8 mouse cellular contexts compared by ENCODE assay signal in the genomic region with DNA sequence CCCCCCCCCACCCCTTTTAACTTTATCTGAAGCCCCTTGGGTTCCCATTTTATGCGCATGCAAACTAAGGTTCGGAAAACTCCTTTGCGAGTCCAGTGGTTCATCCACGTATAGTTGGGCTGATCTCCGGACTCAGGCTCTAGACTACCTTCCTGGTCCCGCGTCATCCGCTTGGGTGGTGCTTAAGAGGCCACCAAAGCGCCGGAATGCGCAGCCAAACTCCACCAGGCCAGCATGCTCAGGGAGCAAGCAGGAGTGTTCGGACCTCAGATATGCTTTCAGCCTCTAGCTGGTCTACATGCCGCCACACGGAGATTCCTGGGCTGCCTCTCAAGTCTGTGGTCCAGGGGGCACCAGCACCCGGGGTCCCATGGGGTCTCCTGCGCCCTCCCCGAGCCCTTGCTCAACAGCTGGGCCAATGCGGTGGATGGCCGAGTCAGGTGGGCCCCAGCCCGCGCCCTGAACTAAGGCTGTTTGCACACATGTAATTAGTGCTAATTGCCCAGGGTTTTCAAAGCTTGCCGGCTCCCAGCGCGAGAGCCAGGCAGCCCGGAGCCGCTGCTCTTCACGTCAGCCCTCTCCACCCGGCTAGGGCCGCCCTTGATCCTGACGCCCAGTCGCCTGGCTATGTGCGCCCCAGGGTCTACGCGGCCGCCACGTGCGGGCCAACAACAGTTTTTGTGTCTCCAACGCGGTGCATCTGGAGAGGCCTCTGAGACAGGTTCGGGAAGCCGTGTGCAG.
DNase-seq lines count a peak whose midpoint lies in the region; ATAC-seq lines count a peak whose summit lies in the region.
"Had no signal": no experiment of that assay in that cellular context is flagged by ENCODE, and none has a peak within 500 bp of the region (broad histone marks: within the 10 kb centered on the region; RNA-seq: fewer than 3 reads in every experiment).

No protein-coding gene starts in this region.

- H3K4me2 ChIP-seq in forebrain, embryonic 14.5 days (ENCODE audit: low read length): peak overlapping the region; percentile 48
- H3K4me2 ChIP-seq in liver, embryonic 15.5 days: peak overlapping the region; percentile 60

- no peak overlapping the region for H3K27ac ChIP-seq in forebrain, embryonic 14.5 days (ENCODE audit: low read depth, low read length)
- H3K27ac ChIP-seq in liver, embryonic 15.5 days (replicated peaks): no peak overlapping the region
- H3K27ac ChIP-seq: macrophage had no signal

- ATAC-seq in forebrain, embryonic 14.5 days: peak; percentile 61
- no peak; the same call in 1 of the 2 replicates for ATAC-seq in liver, embryonic 15.5 days (ENCODE audit: insufficient read depth)

- no peaks in the 10 kb centered on the region for H3K36me3 ChIP-seq in forebrain, embryonic 14.5 days (ENCODE audit: control insufficient read depth, insufficient read depth, low read length)
- H3K36me3 ChIP-seq in liver, embryonic 15.5 days (replicated peaks): no peaks in the 10 kb centered on the region

- peaks cover 9% of the 10 kb centered on the region; the same call in 1 of the 2 replicates for H3K4me1 ChIP-seq in forebrain, embryonic 14.5 days (ENCODE audit: control insufficient read depth, insufficient read depth, low read length)
- H3K4me1 ChIP-seq in liver, embryonic 15.5 days (replicated peaks): peaks cover 36% of the 10 kb centered on the region

- 2% methylated on average over 41 of the region's 41 CpGs for WGBS in forebrain, embryonic 14.5 days
- 24% methylated on average over 41 of the region's 41 CpGs for WGBS in liver, embryonic 15.5 days (ENCODE audit: insufficient replicate concordance)

- H3K4me3 ChIP-seq in forebrain, embryonic 14.5 days (ENCODE audit: low read depth, low read length): peak overlapping the region; percentile 20
- peak overlapping the region; percentile 27 for H3K4me3 ChIP-seq in liver, embryonic 15.5 days (replicated peaks)

- H3K9me3 ChIP-seq in forebrain, embryonic 14.5 days (replicated peaks; ENCODE audit: control insufficient read depth, low read length): no peaks in the 10 kb centered on the region
- H3K9me3 ChIP-seq in liver, embryonic 15.5 days (replicated peaks): no peaks in the 10 kb centered on the region

- H3K27me3 ChIP-seq in forebrain, embryonic 14.5 days (replicated peaks; ENCODE audit: control insufficient read depth, insufficient read depth, low read length): peaks cover 62% of the 10 kb centered on the region
- peaks cover 51% of the 10 kb centered on the region for H3K27me3 ChIP-seq in liver, embryonic 15.5 days

- peak; percentile 11 for DNase-seq in thymus, postnatal 0 days (ENCODE audit: low spot score)
- DNase-seq in thymus, postnatal 25 days: no peak
- peak; percentile 52 for DNase-seq in forebrain, embryonic 14.5 days (ENCODE audit: low spot score)
- DNase-seq in left cerebral cortex, adult 9 months (ENCODE audit: low spot score in 2 of 2): no peak
- DNase-seq in frontal cortex, postnatal 14 days (ENCODE audit: low spot score in 2 of 2): no peak
- no peak for DNase-seq in c-Kit-positive CD71-positive TER-119-positive erythroid progenitor cells, embryonic 14.5 days (ENCODE audit: low spot score)

- peak overlapping the region; percentile 37; the same call in 1 of the 2 replicates for H3K9ac ChIP-seq in forebrain, embryonic 14.5 days (ENCODE audit: low read length)
- H3K9ac ChIP-seq in liver, embryonic 15.5 days: no peak overlapping the region

Comparison
In these comparisons a context has a peak if more than half of its experiments do, and no peak if none do; other contexts are left out.
1. DNase-seq: peak in thymus, postnatal 0 days (single experiment) and forebrain, embryonic 14.5 days (single experiment); none in thymus, postnatal 25 days (single experiment), left cerebral cortex, adult 9 months (0 of 2), frontal cortex, postnatal 14 days (0 of 2) and c-Kit-positive CD71-positive TER-119-positive erythroid progenitor cells, embryonic 14.5 days (single experiment).